ENCODE assay signal across 9 mouse cellular contexts in the genomic region with DNA sequence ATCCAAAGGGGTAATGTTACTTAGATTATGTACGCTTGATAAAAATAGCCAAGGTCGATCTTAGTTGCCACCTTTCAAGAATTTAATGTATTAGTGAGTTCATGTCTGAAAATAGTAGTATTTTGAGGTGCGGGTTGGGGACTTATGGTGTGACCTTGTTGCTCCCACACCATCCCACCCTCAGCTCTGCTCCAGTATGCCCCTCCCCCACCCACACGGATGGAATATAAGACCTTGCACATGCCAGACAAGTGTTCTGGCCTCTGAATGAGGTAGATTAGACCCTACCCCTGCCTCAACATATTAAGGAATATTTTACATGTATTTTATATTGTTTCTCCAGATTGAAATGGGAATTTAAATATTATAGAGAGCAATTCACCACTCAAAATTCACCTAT. TPM values are rescaled to one million over a fixed set of nuclear protein-coding genes. Genes with fewer than 3 reads are reported as not detected.
DNase-seq lines count a peak whose midpoint lies in the region; ATAC-seq and TF ChIP-seq lines count a peak whose summit lies in the region.
"Had no signal": no experiment of that assay in that cellular context is flagged by ENCODE, and none has a peak within 500 bp of the region (broad histone marks: within the 10 kb centered on the region; RNA-seq: fewer than 3 reads in every experiment).

No protein-coding gene starts in this region.

- peak overlapping the region; percentile 14; the same call in 1 of the 2 replicates for H3K9ac ChIP-seq in kidney, postnatal 0 days (ENCODE audit: low read depth, low read length)
- H3K9ac ChIP-seq in embryonic facial prominence, embryonic 11.5 days (replicated peaks; ENCODE audit: low read length): no peak overlapping the region
- 0 out of 2 replicates have a peak overlapping the region, but pooled peaks have one; percentile 29 for H3K9ac ChIP-seq in hindbrain, embryonic 15.5 days
- H3K9ac ChIP-seq in midbrain, embryonic 15.5 days: no peak overlapping the region

- WGBS in kidney, postnatal 0 days: 35% methylated on average over 4 of the region's 4 CpGs
- WGBS in embryonic facial prominence, embryonic 11.5 days: 52% methylated on average over 4 of the region's 4 CpGs
- WGBS in hindbrain, embryonic 15.5 days: 52% methylated on average over 4 of the region's 4 CpGs
- 65% methylated on average over 4 of the region's 4 CpGs for WGBS in midbrain, embryonic 15.5 days

- H3K27ac ChIP-seq in kidney, postnatal 0 days: no peak overlapping the region
- H3K27ac ChIP-seq in embryonic facial prominence, embryonic 11.5 days (replicated peaks; ENCODE audit: low read depth, low read length): no peak overlapping the region
- H3K27ac ChIP-seq in hindbrain, embryonic 15.5 days (replicated peaks): no peak overlapping the region
- H3K27ac ChIP-seq in midbrain, embryonic 15.5 days: no peak overlapping the region

- H3K4me1 ChIP-seq in kidney, postnatal 0 days (replicated peaks; ENCODE audit: insufficient read depth, low read length): no peaks in the 10 kb centered on the region; the same call in none of the 2 replicates
- no peaks in the 10 kb centered on the region for H3K4me1 ChIP-seq in embryonic facial prominence, embryonic 11.5 days (ENCODE audit: control insufficient read depth, insufficient read depth, low read length)
- H3K4me1 ChIP-seq in hindbrain, embryonic 15.5 days (replicated peaks): peaks cover 26% of the 10 kb centered on the region
- H3K4me1 ChIP-seq in midbrain, embryonic 15.5 days: peaks cover 25% of the 10 kb centered on the region

- no peaks in the 10 kb centered on the region for H3K27me3 ChIP-seq in kidney, postnatal 0 days (ENCODE audit: insufficient read depth, low read length)
- no peaks in the 10 kb centered on the region for H3K27me3 ChIP-seq in embryonic facial prominence, embryonic 11.5 days (ENCODE audit: control insufficient read depth, insufficient read depth, low read length)
- H3K27me3 ChIP-seq in hindbrain, embryonic 15.5 days: no peaks in the 10 kb centered on the region
- no peaks in the 10 kb centered on the region for H3K27me3 ChIP-seq in midbrain, embryonic 15.5 days (replicated peaks)

- no peak for ATAC-seq in kidney, postnatal 0 days (replicated peaks; ENCODE audit: low FRiP score, low read depth)
- no peak for ATAC-seq in embryonic facial prominence, embryonic 11.5 days (replicated peaks; ENCODE audit: insufficient number of reproducible peaks, low FRiP score, low TSS enrichment, low read depth)
- no peak for ATAC-seq in hindbrain, embryonic 15.5 days (ENCODE audit: low FRiP score, low read depth)
- no peak for ATAC-seq in midbrain, embryonic 15.5 days (replicated peaks)
- ATAC-seq in inflammation-experienced regulatory T-cells, adult 6 months: no peak

- peak overlapping the region; percentile 72 for H3K4me2 ChIP-seq in kidney, postnatal 0 days (ENCODE audit: low read length)
- peak overlapping the region; percentile 57 for H3K4me2 ChIP-seq in embryonic facial prominence, embryonic 11.5 days (ENCODE audit: low read depth, low read length)
- H3K4me2 ChIP-seq in hindbrain, embryonic 15.5 days: peak overlapping the region; percentile 77
- H3K4me2 ChIP-seq in midbrain, embryonic 15.5 days: peak overlapping the region; percentile 65

- no peak for TF ChIP-seq CTCF in kidney, postnatal 0 days (IDR thresholded peaks at IDR 0.05; ENCODE audit: low read depth)

- peaks cover 4% of the 10 kb centered on the region; the same call in 1 of the 2 replicates for H3K36me3 ChIP-seq in kidney, postnatal 0 days (ENCODE audit: insufficient read depth, low read length)
- H3K36me3 ChIP-seq in embryonic facial prominence, embryonic 11.5 days (replicated peaks; ENCODE audit: control insufficient read depth, insufficient read depth, low read depth, low read length): peaks cover 3% of the 10 kb centered on the region
- H3K36me3 ChIP-seq in hindbrain, embryonic 15.5 days: peaks cover 6% of the 10 kb centered on the region; the same call in 1 of the 2 replicates
- no peaks in the 10 kb centered on the region for H3K36me3 ChIP-seq in midbrain, embryonic 15.5 days (replicated peaks)

- H3K4me3 ChIP-seq in kidney, postnatal 0 days (replicated peaks; ENCODE audit: low read depth, low read length): peak overlapping the region; percentile 98
- H3K4me3 ChIP-seq in embryonic facial prominence, embryonic 11.5 days (ENCODE audit: low read depth, low read length): peak overlapping the region; percentile 30
- H3K4me3 ChIP-seq in hindbrain, embryonic 15.5 days: peak overlapping the region; percentile 81
- H3K4me3 ChIP-seq in midbrain, embryonic 15.5 days: peak overlapping the region; percentile 75

- DNase-seq in kidney, postnatal 0 days (ENCODE audit: low spot score): no peak
- DNase-seq in kidney, adult 18-20 months: no peak
- DNase-seq in embryonic facial prominence, embryonic 11.5 days (ENCODE audit: low spot score): peak; percentile 35
- no peak for DNase-seq in spleen, postnatal 10 days (ENCODE audit: low spot score in 2 of 2)
- no peak for DNase-seq in cerebellum, adult 11-12 months
- DNase-seq: right cerebral cortex, adult 18-20 months had no signal

- H3K9me3 ChIP-seq in kidney, postnatal 0 days (replicated peaks; ENCODE audit: low read length): no peaks in the 10 kb centered on the region
- H3K9me3 ChIP-seq in embryonic facial prominence, embryonic 11.5 days (replicated peaks; ENCODE audit: control insufficient read depth, low read length): no peaks in the 10 kb centered on the region
- H3K9me3 ChIP-seq in hindbrain, embryonic 15.5 days: no peaks in the 10 kb centered on the region
- H3K9me3 ChIP-seq in midbrain, embryonic 15.5 days: no peaks in the 10 kb centered on the region

RNA-seq across cellular contexts. Expression of a gene that starts 2.0 kb away (rescaled TPM):
- polyA plus RNA-seq in kidney, postnatal 0 days (2015; fragmentation: Nextera tagmentation; extraction: Ambion mirVana): 34.9 and 38.1 TPM in 2 replicates
- polyA plus RNA-seq in embryonic facial prominence, embryonic 11.5 days (2014; fragmentation: Nextera tagmentation; extraction: Ambion mirVana): 82.5 and 92.3 TPM in 2 replicates
- polyA plus RNA-seq in hindbrain, embryonic 15.5 days (2015; fragmentation: Nextera tagmentation; extraction: Ambion mirVana): 43.2 and 44.0 TPM in 2 replicates
- polyA plus RNA-seq in midbrain, embryonic 15.5 days (2015; fragmentation: Nextera tagmentation; extraction: Ambion mirVana): 50.9 and 51.2 TPM in 2 replicates
- polyA plus RNA-seq in inflammation-experienced regulatory T-cells, adult 6 months (2017; shearing (Covaris generic)): 10 to 100 TPM; 25.8 to 31.5 (median 31.3) TPM

Comparison
In these comparisons a context has a peak if more than half of its experiments do, and no peak if none do; other contexts are left out.
1. H3K4me3 ChIP-seq: peak in every context shown above with its lines; median percentile 98 in kidney, postnatal 0 days; 81 in hindbrain, embryonic 15.5 days; 75 in midbrain, embryonic 15.5 days; 30 in embryonic facial prominence, embryonic 11.5 days.
2. H3K9ac ChIP-seq: peak in kidney, postnatal 0 days (single experiment) and hindbrain, embryonic 15.5 days (single experiment); none in embryonic facial prominence, embryonic 11.5 days (single experiment) and midbrain, embryonic 15.5 days (single experiment).
3. Peak in every context shown above with its lines, with median percentiles within 50 percentile points of each other: H3K4me2 ChIP-seq.